Mouse (Mus musculus) frontal cortex, adult 2 months (tissue): ENCODE measurements around the gene Zfp683. TPM values are rescaled to one million over a fixed set of nuclear protein-coding genes. Genes with fewer than 3 reads are reported as not detected.

Source experiments
- DNase-seq, 2 experiments: peaks; one replicate each; pipeline ENCODE4 v3.0.0; 2022; ENCODE audit warnings: low spot score in 1 of 2; ENCODE audit errors: extremely low spot score in 1 of 2
- polyA plus RNA-seq: library from polyadenylated mRNA; depleted of rRNA; stranded (reverse); fragments of >200 nt; gene quantifications from 2 replicates; pipeline ENCODE4 v1.2.3, GENCODE M21; 2012

Zfp683 gene
- polyA plus RNA-seq, 1 experiment: not detected

DNA sequence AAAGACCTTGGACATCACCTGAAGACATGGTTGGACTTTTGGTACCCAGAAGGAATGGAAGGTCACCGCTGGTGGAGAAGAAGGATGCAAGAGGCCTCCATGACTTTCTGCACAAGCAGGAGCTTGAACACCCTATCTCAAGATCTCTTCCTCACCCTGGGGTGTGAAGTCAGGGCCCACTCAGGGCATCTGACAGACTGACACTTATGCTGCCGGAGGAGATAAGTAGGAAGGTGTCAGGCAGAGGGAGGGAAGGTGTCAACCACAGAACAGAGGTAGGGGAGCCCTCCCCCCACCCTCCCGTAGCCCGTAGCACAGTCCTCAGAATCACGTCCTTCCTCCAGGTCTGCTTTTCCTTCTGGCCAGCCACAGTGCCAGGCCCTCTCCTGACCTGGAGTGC lies 6.0 kb upstream of the Zfp683 start:
- DNase-seq: no peak

GRCm38 (mm10) chr4:134051912-134052311 lies 1.7 kb upstream of the Zfp683 start:
- no peak for DNase-seq

DNA sequence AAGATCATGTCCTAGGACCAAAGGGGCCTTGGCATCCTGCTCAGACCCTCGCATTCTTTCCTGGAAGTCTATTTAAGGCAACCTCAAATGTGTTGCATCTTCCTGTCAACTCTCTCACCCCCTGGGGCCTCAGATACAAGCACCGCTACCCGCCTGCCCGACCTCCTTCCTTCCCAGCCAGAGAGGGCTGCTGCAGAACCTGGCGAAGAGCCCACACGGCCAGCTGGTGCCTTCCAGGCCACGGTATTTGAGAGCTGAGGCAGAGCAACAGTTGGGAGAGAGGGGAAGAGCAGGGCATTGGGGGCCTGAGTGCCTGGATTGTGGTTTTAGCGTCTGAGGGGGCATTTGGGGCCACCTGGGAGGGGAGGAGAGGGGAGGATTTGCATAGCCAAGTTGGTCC lies 1.1 kb upstream of the Zfp683 start:
- peak in 1 of 2 experiments; percentile 9 for DNase-seq

DNA sequence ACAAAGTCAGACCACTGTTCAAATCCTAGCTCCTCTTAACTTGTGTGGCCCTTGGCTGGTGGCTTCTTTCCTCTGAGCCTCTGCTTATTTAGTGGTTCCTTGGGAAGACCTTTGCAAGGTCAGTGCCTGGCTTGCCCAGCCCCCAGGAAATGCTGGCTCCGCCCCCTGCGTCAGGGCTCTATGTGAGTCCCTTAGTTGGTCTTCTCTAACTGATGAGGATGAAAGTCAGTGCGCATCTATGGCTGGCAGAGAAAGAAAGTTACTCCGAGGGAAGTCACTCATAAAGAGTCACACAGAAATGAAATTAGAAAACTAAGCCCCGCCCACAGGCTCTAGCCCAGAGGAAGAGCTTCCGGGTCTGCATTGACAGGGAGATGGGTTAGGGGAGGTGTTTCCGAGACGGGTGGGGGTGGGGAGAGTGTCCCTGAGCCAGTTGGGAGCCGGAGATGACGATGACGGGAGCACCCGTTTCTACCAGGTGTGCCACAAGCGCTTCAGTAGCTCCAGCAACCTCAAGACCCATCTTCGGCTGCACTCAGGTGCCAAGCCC lies 4.6 kb downstream of the Zfp683 start:
- no peak for DNase-seq

- DNase-seq: no peak
Measured at GRCm38 (mm10) chr4:134058908-134059307, 5.3 kb downstream of the Zfp683 start.

GRCm38 (mm10) chr4:134060135-134060865 lies 6.7 kb downstream of the Zfp683 start, which contains the start of gene Crybg2:
Gene Crybg2 (plus strand): TSS chr4:134060815.
- no peak for DNase-seq

DNA sequence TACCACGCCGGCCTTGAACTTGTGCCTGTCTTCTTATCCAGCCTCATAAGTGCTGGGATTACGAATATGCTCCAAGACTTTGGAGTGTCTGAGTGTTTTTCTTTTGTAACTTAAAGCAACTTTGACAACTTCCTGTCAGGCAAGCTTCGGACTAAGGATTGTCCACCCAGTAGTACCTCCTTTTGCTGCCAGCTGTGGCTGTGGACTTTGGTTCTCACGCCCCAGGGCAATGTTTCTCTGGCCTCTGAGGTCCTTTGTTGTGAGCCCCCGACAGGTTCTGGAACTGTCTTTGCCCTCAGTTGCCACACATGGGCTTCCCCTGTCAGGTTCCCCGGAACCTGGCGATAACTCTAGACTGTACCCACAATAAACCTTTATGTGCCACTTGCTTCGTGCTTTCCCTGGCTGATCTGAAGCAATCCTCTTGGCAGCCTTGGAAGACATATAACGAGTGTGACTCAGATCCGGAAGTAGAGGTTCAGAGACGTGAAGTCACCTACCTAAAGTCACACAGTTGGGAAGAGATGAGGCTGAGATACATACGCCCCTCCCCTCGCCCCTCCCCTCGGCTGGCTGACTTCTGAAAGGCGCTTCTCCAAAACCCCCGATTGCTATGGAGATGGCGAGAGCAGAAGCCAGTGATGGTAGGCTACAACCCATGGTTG lies 7.7 kb downstream of the Zfp683 start:
- DNase-seq: peak in 1 of 2 experiments; percentile 26

DNA sequence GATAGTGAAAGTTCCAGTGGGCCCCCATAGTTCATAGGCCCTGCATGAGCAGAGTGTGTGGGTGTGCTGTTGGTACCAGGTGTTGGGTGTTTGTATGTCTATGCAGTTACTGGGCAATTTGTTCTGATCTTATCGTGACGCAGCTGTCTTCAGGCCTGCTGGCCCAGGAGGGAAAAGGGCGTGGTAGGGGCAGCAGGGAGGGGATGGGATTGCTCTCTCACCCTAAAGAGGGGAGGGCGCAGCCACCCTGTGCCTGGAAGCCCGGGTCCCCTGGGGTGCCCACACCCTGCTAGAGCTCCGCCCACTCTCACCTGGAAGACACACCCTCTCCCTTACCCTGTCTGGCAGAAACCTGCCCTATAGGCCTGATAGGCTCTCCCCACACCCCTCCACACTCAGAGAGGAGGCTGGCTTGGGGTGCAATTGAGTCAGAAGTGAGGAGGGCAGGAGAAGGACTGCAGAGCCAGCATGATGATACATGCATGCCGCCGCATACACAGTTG lies 8.4 kb downstream of the Zfp683 start:
- no peak for DNase-seq

DNA sequence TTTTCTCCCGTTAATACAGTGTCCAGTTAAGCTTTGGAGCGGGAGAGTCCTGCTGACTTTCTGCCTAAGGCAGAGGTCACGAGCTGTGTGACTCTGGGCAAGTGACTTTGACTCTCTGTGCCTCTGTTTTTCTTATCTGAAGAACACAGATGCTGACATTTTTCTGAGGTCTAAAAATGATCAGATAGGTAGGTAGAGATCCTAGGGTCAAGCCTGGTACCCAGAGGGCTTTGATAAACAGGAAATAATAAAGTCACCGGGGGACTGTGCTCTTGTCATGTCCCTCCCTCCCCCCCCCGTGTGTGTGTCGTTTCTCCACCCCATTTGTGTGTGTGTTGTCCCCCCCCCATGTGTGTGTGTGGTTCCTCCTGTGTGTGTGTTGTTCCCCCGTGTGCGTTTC lies 8.9 kb downstream of the Zfp683 start:
- no peak for DNase-seq

DNA sequence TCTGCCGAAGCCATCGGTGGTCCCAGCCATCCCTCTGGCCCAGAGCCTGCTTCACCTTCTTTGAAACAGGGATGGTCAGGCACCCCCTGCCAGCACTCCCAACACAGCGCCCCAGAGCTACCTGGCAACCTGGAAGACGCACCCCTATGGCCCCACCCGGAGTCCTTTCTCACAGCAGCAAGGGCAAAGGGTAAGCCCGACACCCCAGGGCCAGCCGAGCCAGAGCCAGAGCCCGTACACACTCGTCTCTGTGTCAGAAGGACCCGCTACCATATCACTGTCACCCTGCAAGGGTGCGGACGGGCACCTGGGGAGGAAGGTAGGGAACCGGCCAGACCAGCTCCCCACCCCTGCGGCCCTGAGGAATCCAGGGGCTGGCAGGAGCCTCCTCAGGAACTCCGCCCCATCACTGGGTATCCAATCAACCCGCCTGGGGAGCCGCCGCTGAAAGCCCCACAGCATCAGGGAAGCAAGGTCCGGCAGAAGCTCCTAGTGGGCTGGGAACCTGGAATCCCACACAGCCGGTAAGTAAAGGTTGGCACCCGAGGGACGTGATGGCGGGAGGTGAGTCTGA lies 11.9 kb downstream of the Zfp683 start:
- DNase-seq: no peak

GRCm38 (mm10) chr4:134067383-134067782 lies 13.7 kb downstream of the Zfp683 start:
- no peak for DNase-seq

- DNase-seq: no peak
Measured at GRCm38 (mm10) chr4:134067833-134068544, 14.4 kb downstream of the Zfp683 start.

- no peak for DNase-seq
Measured at GRCm38 (mm10) chr4:134068793-134069580, 15.3 kb downstream of the Zfp683 start.

GRCm38 (mm10) chr4:134078694-134079093 lies 25.1 kb downstream of the Zfp683 start:
- peak in 1 of 2 experiments; percentile 62 for DNase-seq

- no peak for DNase-seq
Measured at GRCm38 (mm10) chr4:134080674-134081073, 27.0 kb downstream of the Zfp683 start.

DNA sequence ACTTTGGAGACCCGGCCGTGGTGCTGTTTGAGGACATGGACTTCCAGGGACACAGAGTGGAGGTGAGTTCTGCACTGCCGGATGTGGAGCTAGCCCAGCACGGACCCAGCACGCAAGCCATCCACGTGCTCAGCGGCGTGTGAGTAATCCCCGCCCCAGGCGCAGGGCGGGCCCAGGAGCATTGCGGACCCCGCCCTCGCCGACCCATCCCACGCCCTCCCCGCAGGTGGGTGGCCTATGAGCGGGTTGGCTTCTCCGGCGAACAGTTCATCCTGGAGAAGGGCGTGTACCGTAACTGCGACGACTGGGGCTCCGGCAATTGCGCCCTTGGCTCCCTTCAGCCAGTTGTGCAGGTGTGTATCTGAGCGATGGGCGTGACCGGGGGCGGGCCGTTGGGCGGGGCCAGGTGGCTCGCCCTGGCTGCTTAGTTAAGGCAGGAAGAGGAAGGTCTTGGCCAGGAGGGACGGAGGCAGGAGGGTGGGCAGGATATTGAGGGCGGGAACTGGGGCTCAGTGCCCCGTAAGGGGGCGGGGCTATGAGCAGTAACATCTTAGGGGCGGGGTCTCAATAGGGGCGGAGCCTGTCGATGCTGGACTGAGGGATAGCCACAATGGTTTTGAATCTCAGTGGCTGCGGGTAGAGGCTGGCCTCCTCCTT lies 28.2 kb downstream of the Zfp683 start:
- DNase-seq: peak in 1 of 2 experiments; percentile 73

DNA sequence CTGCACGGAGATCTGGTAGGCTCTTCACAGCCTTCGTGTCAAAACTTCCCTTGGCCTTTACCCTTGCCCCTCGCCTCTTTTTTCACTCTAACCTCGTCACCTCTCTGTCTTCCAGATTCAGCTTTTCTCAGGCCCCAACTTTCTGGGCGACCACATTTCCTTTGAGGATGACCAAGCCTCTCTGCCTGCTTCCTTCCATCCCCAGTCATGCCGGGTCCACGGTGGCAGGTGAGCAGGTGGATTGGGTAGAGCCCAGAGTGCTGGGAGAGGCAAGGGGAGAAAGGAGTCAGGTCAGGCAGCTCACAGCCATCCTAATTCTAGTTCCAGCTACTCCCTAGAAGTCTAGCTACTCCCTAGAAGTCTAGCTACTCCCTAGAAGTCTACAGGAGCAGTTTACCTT lies 28.8 kb downstream of the Zfp683 start:
- DNase-seq: no peak

GRCm38 (mm10) chr4:134084999-134085398 lies 31.4 kb downstream of the Zfp683 start:
- no peak for DNase-seq

GRCm38 (mm10) chr4:134087412-134087811 lies 33.8 kb downstream of the Zfp683 start:
- no peak for DNase-seq
